Mouse (Mus musculus) cerebellum, adult 2 months (tissue): Measurements from ENCODE around the gene Sema4d. TPM values are rescaled to one million over a fixed set of nuclear protein-coding genes. Genes with fewer than 3 reads are reported as not detected.
A peak's percentile ranks its signal among the peaks of the same experiment; 100 is the strongest.

ENCODE experiments used
- DNase-seq, 2 experiments: peaks; one replicate each; pipeline ENCODE4 v3.0.0; 2021
- H3K27ac ChIP-seq: fragments of 200-500 bp; 2 replicates; pipeline ENCODE4 v1.5.1; 2012; ENCODE audit warnings: low read length, control low read depth, inconsistent platforms; ENCODE audit not compliant: insufficient read depth
- H3K27me3 ChIP-seq: fragments of 200-500 bp; 2 replicates; pipeline ENCODE4 v1.6.1; 2012; ENCODE audit warnings: inconsistent platforms, mild to moderate bottlenecking, low read length, moderate library complexity; ENCODE audit not compliant: control insufficient read depth, insufficient read depth
- H3K4me1 ChIP-seq: fragments of 200-500 bp; 2 replicates; pipeline ENCODE4 v1.6.1; 2011; ENCODE audit warnings: low read length; ENCODE audit not compliant: control insufficient read depth, insufficient read depth
- H3K4me3 ChIP-seq: fragments of 200-500 bp; replicated peaks from 2 replicates; pipeline ENCODE3; 2011; ENCODE audit warnings: mild to moderate bottlenecking, low read depth, low read length, control low read depth; ENCODE audit not compliant: insufficient read depth
- CTCF ChIP-seq: fragments of 200-500 bp; IDR thresholded peaks from 2 replicates; pipeline ENCODE4 v1.5.1; 2011; ENCODE audit warnings: low read depth, mild to moderate bottlenecking, control low read depth, low read length, moderate library complexity, borderline replicate concordance; ENCODE audit not compliant: insufficient read depth
- POLR2A ChIP-seq: fragments of 200-500 bp; IDR thresholded peaks from 2 replicates; pipeline ENCODE4 v1.6.1; 2011; ENCODE audit warnings: low read length, control low read depth, borderline replicate concordance; ENCODE audit not compliant: insufficient read depth
- WGBS: fragments of 180-500 bp; shearing (Covaris S2); methylation state at CpG from one replicate; pipeline ENCODE4 v1.1.7; 2018; 5-methylcytosine and 5-hydroxymethylcytosine counted together
- polyA plus RNA-seq: library from polyadenylated mRNA; depleted of rRNA; stranded (reverse); fragments of >200 nt; gene quantifications from 2 replicates; pipeline ENCODE4 v1.2.3, GENCODE M21; 2012

Gene Sema4d
- polyA plus RNA-seq, 1 experiment: 116 TPM

- Histone ChIP-seq H3K4me1 (peaks cover 27% of the 10 kb centered on the region), H3K27ac (peak overlapping the region; percentile 92), H3K27me3 (no peaks in the 10 kb centered on the region), H3K4me3 (peak overlapping the region; percentile 98)
- no peak for TF ChIP-seq POLR2A
- WGBS: 5% methylated on average over 11 of the region's 11 CpGs
- DNase-seq: peak; percentile 49 to 60
Measured at GRCm38 (mm10) chr13:51792135-51792573, 1.4 kb downstream of the Sema4d start.

DNA sequence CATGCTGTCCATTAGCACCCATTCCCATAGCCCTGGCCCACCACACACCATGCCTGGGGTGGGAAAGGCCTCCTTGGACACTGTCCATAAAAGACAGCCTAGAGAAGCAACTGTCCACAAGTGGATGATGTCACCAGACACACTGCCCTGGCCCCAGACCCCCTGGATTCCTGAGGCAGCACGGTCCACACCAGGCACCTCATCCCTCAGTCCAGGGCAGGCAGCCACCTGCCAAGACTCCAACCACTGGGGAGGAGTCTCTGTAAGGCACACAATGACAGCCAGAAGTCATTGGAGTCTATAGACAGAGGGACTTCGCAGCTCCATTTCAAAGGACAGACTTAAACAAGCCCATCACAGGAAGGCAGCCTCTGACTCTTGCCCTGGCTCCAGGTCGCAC, 1.9 kb downstream of the Sema4d start:
- Histone ChIP-seq H3K27ac (peak overlapping the region; percentile 92; the same call in 1 of the 2 replicates), H3K4me1 (peaks cover 28% of the 10 kb centered on the region), H3K4me3 (peak overlapping the region; percentile 98), H3K27me3 (no peaks in the 10 kb centered on the region)
- 9% methylated on average over 3 of the region's 3 CpGs for WGBS
- DNase-seq: peak in 1 of 2 experiments; percentile 38
- no peak for TF ChIP-seq POLR2A
- no peak for TF ChIP-seq CTCF

GRCm38 (mm10) chr13:51790793-51791192, 2.8 kb downstream of the Sema4d start:
- no peak overlapping the region for H3K27ac ChIP-seq
- peak overlapping the region; percentile 98 for H3K4me3 ChIP-seq
- TF ChIP-seq CTCF (peak; percentile 21; the same call in 1 of the 2 replicates), POLR2A (no peak)
- peak in 1 of 2 experiments; percentile 34 for DNase-seq
- H3K4me1 ChIP-seq: peaks cover 29% of the 10 kb centered on the region
- no peaks in the 10 kb centered on the region for H3K27me3 ChIP-seq
- 29% methylated on average over 5 of the region's 5 CpGs for whole genome bisulfite sequencing

DNA sequence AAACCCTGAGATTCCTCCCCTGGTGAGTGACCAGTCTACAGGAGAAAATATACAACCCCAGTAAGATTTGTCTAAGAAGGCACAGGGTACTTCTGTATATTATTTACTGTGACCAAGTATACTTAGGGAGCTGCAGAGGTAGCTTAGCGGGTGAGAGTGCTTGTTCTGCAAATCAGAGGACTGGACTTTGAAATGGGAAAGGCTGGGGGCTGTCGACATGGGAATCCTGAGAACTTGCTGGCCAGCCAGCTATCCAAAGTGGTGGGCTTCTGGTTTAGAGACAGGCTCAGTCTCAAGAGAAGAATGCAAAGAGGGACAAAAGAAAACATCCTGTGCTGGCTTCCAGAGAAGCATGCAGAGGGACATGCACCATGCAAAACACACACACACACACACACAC, 5.7 kb downstream of the Sema4d start:
- DNase-seq: no peak
- peaks cover 43% of the 10 kb centered on the region for H3K4me1 ChIP-seq
- H3K4me3 ChIP-seq: no peak overlapping the region
- H3K27me3 ChIP-seq: no peaks in the 10 kb centered on the region
- H3K27ac ChIP-seq: no peak overlapping the region
- WGBS: 59% methylated on average over 2 of the region's 2 CpGs
- TF ChIP-seq CTCF (no peak), POLR2A (no peak)

- Histone ChIP-seq H3K4me1 (peaks cover 49% of the 10 kb centered on the region), H3K27ac (no peak overlapping the region), H3K27me3 (no peaks in the 10 kb centered on the region), H3K4me3 (no peak overlapping the region)
- WGBS: 71% methylated on average over 4 of the region's 4 CpGs
- DNase-seq: no peak
- TF ChIP-seq CTCF (no peak), POLR2A (no peak)
Measured at GRCm38 (mm10) chr13:51786616-51787015, 6.9 kb downstream of the Sema4d start.

DNA sequence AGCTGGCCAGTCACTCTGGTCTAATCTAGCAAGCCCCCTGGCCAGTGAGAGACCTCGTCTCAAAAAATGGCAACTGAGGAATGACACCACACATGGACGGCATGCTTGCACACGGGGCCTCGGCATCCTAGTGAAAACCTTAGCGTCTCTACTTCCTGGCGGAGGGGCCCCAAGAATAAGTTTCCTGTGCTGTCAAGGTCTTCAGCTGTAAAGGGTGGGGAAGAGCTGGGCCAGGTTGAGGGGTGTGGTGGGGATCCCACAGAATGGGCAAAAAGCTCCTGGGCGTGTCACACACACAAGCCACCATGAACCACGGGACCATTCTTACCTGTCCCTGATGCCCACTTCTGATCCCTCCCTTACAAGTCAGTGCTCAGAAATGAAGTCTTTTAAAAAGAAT, 9.1 kb downstream of the Sema4d start:
- WGBS: 92% methylated on average over 8 of the region's 8 CpGs
- peaks cover 33% of the 10 kb centered on the region for H3K4me1 ChIP-seq
- no peak for TF ChIP-seq CTCF
- TF ChIP-seq POLR2A: no peak
- no peak overlapping the region for H3K27ac ChIP-seq
- no peaks in the 10 kb centered on the region for H3K27me3 ChIP-seq
- no peak for DNase-seq
- no peak overlapping the region for H3K4me3 ChIP-seq

DNA sequence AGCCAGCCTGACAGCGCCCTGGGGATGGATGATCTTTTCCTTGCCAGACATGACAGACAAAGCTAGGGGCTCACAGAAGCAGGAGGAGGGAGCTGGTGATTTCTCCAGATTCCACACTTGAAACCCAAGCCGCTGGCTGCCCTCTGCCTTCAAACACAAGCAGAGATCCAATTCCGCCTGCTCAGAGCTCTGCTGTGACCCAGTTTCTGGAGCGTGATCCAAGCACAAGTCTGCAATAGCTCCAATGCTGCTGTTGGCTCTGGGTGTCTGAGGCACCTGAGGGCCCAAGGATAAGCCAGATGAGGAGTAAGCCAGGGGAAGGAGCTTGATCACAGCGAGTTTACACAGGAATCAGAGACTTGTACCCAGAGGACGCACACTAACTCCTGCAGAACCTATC, 9.7 kb downstream of the Sema4d start:
- 25% methylated on average over 6 of the region's 6 CpGs for WGBS
- no peaks in the 10 kb centered on the region for H3K27me3 ChIP-seq
- peak; percentile 55 to 59 for DNase-seq
- H3K4me1 ChIP-seq: peaks cover 34% of the 10 kb centered on the region
- no peak overlapping the region for H3K4me3 ChIP-seq
- H3K27ac ChIP-seq: no peak overlapping the region
- TF ChIP-seq CTCF: no peak
- no peak for TF ChIP-seq POLR2A

- DNase-seq: no peak
- WGBS: 84% methylated on average over 10 of the region's 10 CpGs
- H3K4me3 ChIP-seq: no peak overlapping the region
- peaks cover 60% of the 10 kb centered on the region for H3K4me1 ChIP-seq
- H3K27ac ChIP-seq: no peak overlapping the region
- no peaks in the 10 kb centered on the region for H3K27me3 ChIP-seq
- TF ChIP-seq POLR2A (no peak), CTCF (no peak)
Measured at GRCm38 (mm10) chr13:51780509-51781155, 12.9 kb downstream of the Sema4d start.
